Mouse (Mus musculus) ovary, adult 18-20 months (tissue): ENCODE measurements around the gene Tmed2.
"Not testable (repeated sequence)": the region's sequence is repeated elsewhere in the genome, so short reads cannot be mapped to it uniquely, and the experiment has no call there.

Source experiments
- DNase-seq: peaks from one replicate; pipeline ENCODE4 v3.0.0; 2022; ENCODE audit warnings: low spot score, mixed read lengths

Tmed2 gene

GRCm38 (mm10) chr5:124528791-124529190, 11.7 kb upstream of the Tmed2 start:
- no peak for DNase-seq

GRCm38 (mm10) chr5:124529191-124529651, 11.3 kb upstream of the Tmed2 start:
- no peak for DNase-seq

GRCm38 (mm10) chr5:124529697-124530096, 10.8 kb upstream of the Tmed2 start:
- no peak for DNase-seq

GRCm38 (mm10) chr5:124530655-124531582, 9.6 kb upstream of the Tmed2 start, which contains the start of gene Rilpl1:
TSS of gene Rilpl1 (minus strand) at chr5:124531391.
- DNase-seq = peak; percentile 77

GRCm38 (mm10) chr5:124531583-124531930, 8.9 kb upstream of the Tmed2 start:
- no peak for DNase-seq

GRCm38 (mm10) chr5:124532451-124532850, 8.0 kb upstream of the Tmed2 start:
- DNase-seq = no peak

- no peak for DNase-seq
These were observed 5.5 kb upstream of the Tmed2 start for GRCm38 (mm10) chr5:124535016-124535415.

GRCm38 (mm10) chr5:124536776-124537175, 3.7 kb upstream of the Tmed2 start:
- no peak for DNase-seq

- no peak for DNase-seq
These were observed 1.4 kb upstream of the Tmed2 start for GRCm38 (mm10) chr5:124538813-124539792.

- DNase-seq = no peak
These were observed 590 bp upstream of the Tmed2 start for GRCm38 (mm10) chr5:124539905-124540304.

- peak; percentile 59 for DNase-seq
These were observed 558 bp downstream of the Tmed2 start for GRCm38 (mm10) chr5:124540905-124541601.

- DNase-seq = no peak
These were observed 1.1 kb downstream of the Tmed2 start for GRCm38 (mm10) chr5:124541602-124541973.

GRCm38 (mm10) chr5:124550737-124551136, 10.2 kb downstream of the Tmed2 start:
- not testable (repeated sequence) for DNase-seq

- not testable (repeated sequence) for DNase-seq
These were observed 11.0 kb downstream of the Tmed2 start for GRCm38 (mm10) chr5:124551349-124552093.

- DNase-seq = no peak
These were observed 11.6 kb downstream of the Tmed2 start for GRCm38 (mm10) chr5:124552094-124552472.

GRCm38 (mm10) chr5:124552558-124553307, 12.2 kb downstream of the Tmed2 start, which contains the start of gene Ddx55:
TSS of gene Ddx55 (plus strand) at chr5:124552864.
- peak; percentile 76 for DNase-seq

GRCm38 (mm10) chr5:124553607-124554006, 13.1 kb downstream of the Tmed2 start:
- DNase-seq = no peak

GRCm38 (mm10) chr5:124555145-124555544, 14.7 kb downstream of the Tmed2 start:
- no peak for DNase-seq

GRCm38 (mm10) chr5:124571068-124571467, 30.6 kb downstream of the Tmed2 start:
- no peak for DNase-seq

GRCm38 (mm10) chr5:124575467-124575866, 35.0 kb downstream of the Tmed2 start:
- DNase-seq = no peak
